20 mouse cellular contexts compared by ENCODE assay signal in genomic region chr14:98035261-98035660, GRCm38 (mm10).
A peak's percentile ranks its signal among the peaks of the same experiment; 100 is the strongest.
DNase-seq lines count a peak whose midpoint lies in the region; ATAC-seq and TF ChIP-seq lines count a peak whose summit lies in the region.
"Had no signal": no experiment of that assay in that cellular context is flagged by ENCODE, and none has a peak within 500 bp of the region (broad histone marks: within the 10 kb centered on the region; RNA-seq: fewer than 3 reads in every experiment).

No protein-coding gene starts in this region.

- H3K27me3 ChIP-seq in heart, adult 2 months (ENCODE audit: control insufficient read depth, insufficient read depth, low read length): no peaks in the 10 kb centered on the region
- H3K27me3 ChIP-seq in kidney, postnatal 0 days (ENCODE audit: insufficient read depth, low read length): no peaks in the 10 kb centered on the region
- no peaks in the 10 kb centered on the region for H3K27me3 ChIP-seq in embryonic facial prominence, embryonic 10.5 days (replicated peaks; ENCODE audit: low read depth, poor library complexity, severe bottlenecking)
- no peaks in the 10 kb centered on the region for H3K27me3 ChIP-seq in intestine, postnatal 0 days (replicated peaks; ENCODE audit: control insufficient read depth, insufficient read depth, low read length)
- H3K27me3 ChIP-seq: heart, embryonic 15.5 days; hindbrain, embryonic 12.5 days; midbrain, embryonic 13.5 days; neural tube, embryonic 13.5 days had no signal

- peak overlapping the region; percentile 41 for H3K27ac ChIP-seq in heart, adult 2 months
- no peak overlapping the region for H3K27ac ChIP-seq in kidney, postnatal 0 days
- no peak overlapping the region for H3K27ac ChIP-seq in embryonic facial prominence, embryonic 10.5 days (replicated peaks)
- no peak overlapping the region for H3K27ac ChIP-seq in intestine, postnatal 0 days (ENCODE audit: low read depth, low read length)
- H3K27ac ChIP-seq: heart, embryonic 15.5 days; hindbrain, embryonic 12.5 days; midbrain, embryonic 13.5 days; neural tube, embryonic 13.5 days had no signal

- no peaks in the 10 kb centered on the region; the same call in 1 of the 2 replicates for H3K4me1 ChIP-seq in heart, adult 2 months (ENCODE audit: control insufficient read depth, insufficient read depth, low read length)
- no peaks in the 10 kb centered on the region for H3K4me1 ChIP-seq in kidney, postnatal 0 days (replicated peaks; ENCODE audit: insufficient read depth, low read length)
- peaks cover 18% of the 10 kb centered on the region for H3K4me1 ChIP-seq in embryonic facial prominence, embryonic 10.5 days
- H3K4me1 ChIP-seq in intestine, postnatal 0 days (replicated peaks; ENCODE audit: control insufficient read depth, insufficient read depth, low read length): no peaks in the 10 kb centered on the region
- H3K4me1 ChIP-seq: heart, embryonic 15.5 days; hindbrain, embryonic 12.5 days; midbrain, embryonic 13.5 days; neural tube, embryonic 13.5 days had no signal

- no peak for TF ChIP-seq CTCF in heart, adult 2 months (IDR thresholded peaks at IDR 0.05)
- no peak for TF ChIP-seq CTCF in kidney, postnatal 0 days (IDR thresholded peaks at IDR 0.05; ENCODE audit: low read depth)
- no peak for TF ChIP-seq CTCF in intestine, postnatal 0 days (IDR thresholded peaks at IDR 0.05; ENCODE audit: low read depth)

- no peak overlapping the region for H3K4me3 ChIP-seq in heart, adult 2 months
- H3K4me3 ChIP-seq in kidney, postnatal 0 days (replicated peaks; ENCODE audit: low read depth, low read length): no peak overlapping the region
- H3K4me3 ChIP-seq in embryonic facial prominence, embryonic 10.5 days: no peak overlapping the region
- H3K4me3 ChIP-seq in intestine, postnatal 0 days (ENCODE audit: low read depth, low read length): no peak overlapping the region
- H3K4me3 ChIP-seq: erythroblast, embryonic 14.5 days; gastrocnemius, adult 2 months; heart, embryonic 15.5 days; hindbrain, embryonic 12.5 days; midbrain, embryonic 13.5 days; neural tube, embryonic 13.5 days had no signal

- DNase-seq in heart, adult 2 months: no peak
- DNase-seq in heart, postnatal 36 days: no peak
- peak; percentile 75 for DNase-seq in kidney, postnatal 0 days (ENCODE audit: low spot score)
- DNase-seq in kidney, adult 11 months: no peak
- DNase-seq in embryonic facial prominence, embryonic 10.5 days (ENCODE audit: low spot score): peak; percentile 40
- DNase-seq in spleen, postnatal 4 days (ENCODE audit: low spot score in 2 of 2): no peak
- DNase-seq in layer of hippocampus, postnatal 25 days (ENCODE audit: extremely low spot score in 1 of 2, low spot score in 1 of 2): no peak
- DNase-seq: adrenal gland, postnatal 14 days; cerebellum, adult 9-11 months; forebrain, postnatal 0 days; gastrocnemius, adult 2 months; layer of hippocampus, postnatal 36 days; liver, postnatal 0 days; lung, postnatal 10 days had no signal

- no peak; the same call in 1 of the 2 replicates for ATAC-seq in kidney, postnatal 0 days (replicated peaks; ENCODE audit: low FRiP score, low read depth)
- peak; percentile 67 for ATAC-seq in intestine, postnatal 0 days
- ATAC-seq: forebrain, postnatal 0 days; liver, postnatal 0 days; midbrain, embryonic 13.5 days had no signal

- H3K4me2 ChIP-seq in kidney, postnatal 0 days (ENCODE audit: low read length): no peak overlapping the region
- H3K4me2 ChIP-seq in intestine, postnatal 0 days (replicated peaks; ENCODE audit: low read depth): no peak overlapping the region
- H3K4me2 ChIP-seq: heart, embryonic 15.5 days; hindbrain, embryonic 12.5 days; midbrain, embryonic 13.5 days; neural tube, embryonic 13.5 days had no signal

- no peaks in the 10 kb centered on the region for H3K79me2 ChIP-seq in heart, adult 2 months (replicated peaks; ENCODE audit: control insufficient read depth, insufficient read depth, low read length)

- H3K9ac ChIP-seq in heart, adult 2 months (ENCODE audit: low read depth, low read length): no peak overlapping the region
- no peak overlapping the region for H3K9ac ChIP-seq in kidney, postnatal 0 days (ENCODE audit: low read depth, low read length)
- no peak overlapping the region for H3K9ac ChIP-seq in intestine, postnatal 0 days (ENCODE audit: low read depth, low read length)
- H3K9ac ChIP-seq: forebrain, postnatal 0 days; heart, embryonic 15.5 days; hindbrain, embryonic 12.5 days; liver, postnatal 0 days; midbrain, embryonic 13.5 days; neural tube, embryonic 13.5 days had no signal

- no peak for TF ChIP-seq POLR2A in heart, adult 2 months (IDR thresholded peaks at IDR 0.05; ENCODE audit: insufficient read depth, low read depth, low read length)

- TF ChIP-seq EP300 in heart, adult 2 months (IDR thresholded peaks at IDR 0.05; ENCODE audit: insufficient read depth, low read depth, low read length): no peak

- no peaks in the 10 kb centered on the region for H3K9me3 ChIP-seq in kidney, postnatal 0 days (replicated peaks; ENCODE audit: low read length)
- no peaks in the 10 kb centered on the region for H3K9me3 ChIP-seq in embryonic facial prominence, embryonic 10.5 days
- no peaks in the 10 kb centered on the region for H3K9me3 ChIP-seq in intestine, postnatal 0 days (ENCODE audit: control insufficient read depth)
- H3K9me3 ChIP-seq: heart, embryonic 15.5 days; hindbrain, embryonic 12.5 days; midbrain, embryonic 13.5 days; neural tube, embryonic 13.5 days had no signal

- H3K36me3 ChIP-seq in heart, adult 2 months (ENCODE audit: control insufficient read depth, insufficient read depth, low read length): no peaks in the 10 kb centered on the region
- no peaks in the 10 kb centered on the region for H3K36me3 ChIP-seq in kidney, postnatal 0 days (ENCODE audit: insufficient read depth, low read length)
- no peaks in the 10 kb centered on the region for H3K36me3 ChIP-seq in embryonic facial prominence, embryonic 10.5 days (replicated peaks)
- H3K36me3 ChIP-seq in intestine, postnatal 0 days (ENCODE audit: control insufficient read depth, insufficient read depth): no peaks in the 10 kb centered on the region
- H3K36me3 ChIP-seq: heart, embryonic 15.5 days; hindbrain, embryonic 12.5 days; midbrain, embryonic 13.5 days; neural tube, embryonic 13.5 days had no signal

- WGBS in heart, adult 2 months: 0% methylated on average over 1 of the region's 1 CpGs
- WGBS in kidney, postnatal 0 days: 4% methylated on average over 1 of the region's 1 CpGs
- WGBS in embryonic facial prominence, embryonic 10.5 days: 0% methylated on average over 1 of the region's 1 CpGs
- WGBS in intestine, postnatal 0 days: 7% methylated on average over 1 of the region's 1 CpGs

- intact Hi-C loops in heart, adult 2 months (cut with DNase I): no loop called here
- intact Hi-C loops in heart, postnatal 36 days (cut with DNase I): no loop called here

Comparison
In these comparisons a context has a peak if more than half of its experiments do, and no peak if none do; other contexts are left out.
1. DNase-seq: peak in kidney, postnatal 0 days (single experiment) and embryonic facial prominence, embryonic 10.5 days (single experiment); none in heart, adult 2 months (0 of 2), heart, postnatal 36 days (0 of 2), kidney, adult 11 months (single experiment), spleen, postnatal 4 days (0 of 2) and layer of hippocampus, postnatal 25 days (0 of 2).